Mouse (Mus musculus) lung, postnatal 0 days (tissue): ENCODE measurements around the gene Vmn2r22. TPM values are rescaled to one million over a fixed set of nuclear protein-coding genes. Genes with fewer than 3 reads are reported as not detected.
"Not testable (repeated sequence)": the region's sequence is repeated elsewhere in the genome, so short reads cannot be mapped to it uniquely, and the experiment has no call there.

Experiments used
- ATAC-seq: fragments of 200-750 bp; cut with Nextera tagmentation; 2 replicates; pipeline ENCODE4 v1.8.0; 2017; ENCODE audit warnings: moderate library complexity
- DNase-seq: peaks from one replicate; pipeline ENCODE4 v3.0.0-alpha.2; 2016; ENCODE audit warnings: low spot score
- H3K27ac ChIP-seq: fragments of 300-500 bp; sonication (generic); 2 replicates; pipeline ENCODE4 v1.5.1; 2014; ENCODE audit warnings: antibody characterized with exemption, mild to moderate bottlenecking, low read length, mixed read lengths
- H3K27me3 ChIP-seq: fragments of 300-500 bp; sonication (generic); replicated peaks from 2 replicates; pipeline ENCODE4 v1.6.1; 2014; ENCODE audit warnings: low read length, mixed read lengths; ENCODE audit not compliant: insufficient read depth
- H3K36me3 ChIP-seq: fragments of 300-500 bp; sonication (generic); 2 replicates; pipeline ENCODE4 v1.6.1; 2014; ENCODE audit warnings: low read length, mixed read lengths; ENCODE audit not compliant: insufficient read depth
- H3K4me1 ChIP-seq: fragments of 300-500 bp; sonication (generic); 2 replicates; pipeline ENCODE4 v1.6.1; 2014; ENCODE audit warnings: antibody characterized with exemption, low read depth, low read length, mixed read lengths; ENCODE audit not compliant: insufficient read depth
- H3K4me2 ChIP-seq: fragments of 300-500 bp; sonication (generic); replicated peaks from 2 replicates; pipeline ENCODE4 v1.6.1; 2014; ENCODE audit warnings: low read depth, mild to moderate bottlenecking, low read length, moderate library complexity, mixed read lengths
- H3K4me3 ChIP-seq: fragments of 300-500 bp; sonication (generic); 2 replicates; pipeline ENCODE4 v1.5.1; 2014; ENCODE audit warnings: low read depth, low read length
- H3K9ac ChIP-seq: fragments of 300-500 bp; sonication (generic); replicated peaks from 2 replicates; pipeline ENCODE4 v1.6.1; 2014; ENCODE audit warnings: low read depth, mild to moderate bottlenecking
- H3K9me3 ChIP-seq: fragments of 300-500 bp; sonication (generic); 2 replicates; pipeline ENCODE4 v1.6.1; 2016; ENCODE audit warnings: low read length, mixed read lengths
- CTCF ChIP-seq: IDR thresholded peaks from 2 replicates; pipeline ENCODE4 v1.5.1; 2016; ENCODE audit warnings: antibody characterized with exemption, mild to moderate bottlenecking
- EP300 ChIP-seq: IDR thresholded peaks from 2 replicates; pipeline ENCODE4 v1.6.1; 2016; ENCODE audit warnings: antibody characterized with exemption, mild to moderate bottlenecking, control low read depth
- whole genome bisulfite sequencing: fragments of 180-500 bp; shearing (Covaris S2); extraction: QIAGEN DNeasy Blood & Tissue Kit; methylation state at CpG from one replicate; pipeline ENCODE4 v1.1.7; 2014; 5-methylcytosine and 5-hydroxymethylcytosine counted together
- polyA plus RNA-seq: library from polyadenylated mRNA; unstranded; fragments of >200 nt; fragmentation: Nextera tagmentation; extraction: Ambion mirVana; gene quantifications from 2 replicates; pipeline ENCODE4 v1.2.1, GENCODE M21; 2015

The Vmn2r22 gene
- polyA plus RNA-seq, result not detected in 2 replicates

GRCm38 (mm10) chr6:123650625-123651024 lies at the start of gene Vmn2r22:
Gene Vmn2r22, minus strand, starts transcription at chr6:123650725.
- not testable (repeated sequence) for H3K27me3 ChIP-seq, H3K27ac ChIP-seq, H3K4me3 ChIP-seq, H3K4me2 ChIP-seq, H3K9ac ChIP-seq, H3K9me3 ChIP-seq, H3K4me1 ChIP-seq, DNase-seq, H3K36me3 ChIP-seq, ATAC-seq
- WGBS, result 49% methylated on average over 3 of the region's 3 CpGs

DNA sequence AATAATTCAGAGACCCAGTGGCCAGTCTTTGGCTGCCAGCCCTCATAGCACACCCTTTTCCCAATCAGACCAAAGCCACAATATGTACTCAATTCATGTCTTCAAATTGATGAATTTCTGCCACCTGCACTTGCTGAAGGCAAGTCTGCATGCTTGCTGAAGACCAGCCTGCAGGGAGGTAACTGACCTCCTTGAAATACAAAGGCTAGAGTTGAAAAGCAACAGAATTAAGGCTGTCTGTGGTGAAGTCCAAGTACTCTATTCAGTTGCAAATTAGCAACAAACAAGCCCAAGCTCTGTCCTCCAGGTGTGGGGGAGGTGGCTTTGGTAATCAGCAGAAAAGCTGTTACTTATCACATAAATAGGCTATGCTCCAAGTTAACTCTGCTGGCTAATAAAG lies 46.7 kb upstream of the Vmn2r22 start:
- H3K27me3 ChIP-seq, result no peaks in the 10 kb centered on the region
- no peak for TF ChIP-seq CTCF
- no peak for TF ChIP-seq EP300
- H3K27ac ChIP-seq, result no peak overlapping the region
- no peak overlapping the region for H3K9ac ChIP-seq
- no peaks in the 10 kb centered on the region for H3K4me1 ChIP-seq
- H3K4me2 ChIP-seq, result no peak overlapping the region
- no peaks in the 10 kb centered on the region for H3K9me3 ChIP-seq
- no peak for ATAC-seq
- H3K4me3 ChIP-seq, result no peak overlapping the region
- DNase-seq, result no peak
- H3K36me3 ChIP-seq, result no peaks in the 10 kb centered on the region

GRCm38 (mm10) chr6:123696639-123697038 lies 46.1 kb upstream of the Vmn2r22 start:
- H3K4me1 ChIP-seq, H3K27me3 ChIP-seq, H3K4me3 ChIP-seq, H3K27ac ChIP-seq, H3K9ac ChIP-seq, H3K9me3 ChIP-seq, H3K36me3 ChIP-seq, H3K4me2 ChIP-seq, DNase-seq, ATAC-seq: not testable (repeated sequence)
- WGBS, result 29% methylated on average over 1 of the region's 1 CpGs

- DNase-seq, result no peak
- H3K4me2 ChIP-seq, result no peak overlapping the region
- no peak for ATAC-seq
- H3K36me3 ChIP-seq, result no peaks in the 10 kb centered on the region
- no peak overlapping the region for H3K9ac ChIP-seq
- H3K27ac ChIP-seq, result no peak overlapping the region
- no peaks in the 10 kb centered on the region for H3K4me1 ChIP-seq
- no peaks in the 10 kb centered on the region for H3K9me3 ChIP-seq
- no peak for TF ChIP-seq CTCF
- TF ChIP-seq EP300, result no peak
- H3K4me3 ChIP-seq, result no peak overlapping the region
- no peaks in the 10 kb centered on the region for H3K27me3 ChIP-seq
- WGBS, result 39% methylated on average over 6 of the region's 6 CpGs
Observed at GRCm38 (mm10) chr6:123657040-123657439, 6.5 kb upstream of the Vmn2r22 start.

- H3K4me3 ChIP-seq, H3K9me3 ChIP-seq, H3K36me3 ChIP-seq, H3K4me2 ChIP-seq, H3K27me3 ChIP-seq, DNase-seq, H3K4me1 ChIP-seq, ATAC-seq, H3K9ac ChIP-seq, H3K27ac ChIP-seq: not testable (repeated sequence)
- 65% methylated on average over 4 of the region's 4 CpGs for WGBS
Observed at GRCm38 (mm10) chr6:123639394-123639793, 11.1 kb downstream of the Vmn2r22 start.

DNA sequence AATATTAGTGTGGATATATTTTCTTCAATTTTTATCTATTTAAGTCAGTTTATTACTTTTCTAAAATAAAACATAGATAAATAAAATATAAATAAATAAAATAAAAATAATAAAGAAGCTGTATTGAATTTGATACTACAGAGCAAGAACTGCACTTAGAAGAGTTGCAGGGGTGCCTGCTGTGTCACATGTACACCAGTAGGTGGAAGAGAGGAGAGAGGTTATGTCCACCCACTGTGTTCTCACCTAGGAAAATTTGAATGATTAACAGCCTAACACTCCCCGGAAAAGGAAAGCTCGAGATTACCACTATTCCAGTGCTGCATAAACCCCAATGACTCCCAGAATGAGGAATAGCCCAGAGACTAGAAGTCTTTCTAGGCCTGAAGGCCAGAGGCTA lies 26.7 kb downstream of the Vmn2r22 start:
- H3K9ac ChIP-seq, H3K4me1 ChIP-seq, H3K27ac ChIP-seq, H3K4me3 ChIP-seq, H3K9me3 ChIP-seq, H3K4me2 ChIP-seq, H3K36me3 ChIP-seq, ATAC-seq, DNase-seq, H3K27me3 ChIP-seq: not testable (repeated sequence)
- WGBS, result no CpG with 5 or more reads among the region's 2 CpGs

DNA sequence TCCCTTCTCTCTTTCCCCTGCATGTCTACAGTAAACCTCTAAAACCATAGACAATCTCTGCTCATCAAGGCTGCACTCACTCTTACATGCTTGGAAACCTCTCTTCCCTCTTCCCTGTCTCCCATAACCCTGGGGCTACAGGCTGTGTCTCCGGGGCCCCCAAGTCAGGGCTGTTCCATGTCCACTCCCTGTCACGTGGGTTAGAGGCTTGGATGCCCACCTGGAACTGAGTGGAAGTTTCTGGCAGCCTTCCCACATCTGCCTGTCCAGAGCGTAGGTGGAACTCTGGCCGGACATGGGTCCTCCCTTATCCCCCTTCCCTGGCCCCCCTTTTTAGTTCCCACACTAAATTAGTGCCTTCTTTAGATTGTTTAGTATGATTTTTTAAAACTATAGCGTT lies 62.2 kb downstream of the Vmn2r22 start:
- not testable (repeated sequence) for H3K9me3 ChIP-seq, H3K36me3 ChIP-seq, H3K4me2 ChIP-seq, DNase-seq, H3K9ac ChIP-seq, H3K27ac ChIP-seq, H3K27me3 ChIP-seq, H3K4me3 ChIP-seq, ATAC-seq, H3K4me1 ChIP-seq
- no CpG with 5 or more reads among the region's 5 CpGs for WGBS

- H3K27ac ChIP-seq, H3K4me3 ChIP-seq, DNase-seq, H3K4me2 ChIP-seq, ATAC-seq, H3K36me3 ChIP-seq, H3K4me1 ChIP-seq, H3K9me3 ChIP-seq, H3K27me3 ChIP-seq, H3K9ac ChIP-seq: not testable (repeated sequence)
- WGBS, result no CpG with 5 or more reads among the region's 2 CpGs
Observed at GRCm38 (mm10) chr6:123587796-123588328, 62.7 kb downstream of the Vmn2r22 start.

GRCm38 (mm10) chr6:123583988-123584387 lies 66.5 kb downstream of the Vmn2r22 start:
- not testable (repeated sequence) for H3K9me3 ChIP-seq, H3K4me2 ChIP-seq, H3K9ac ChIP-seq, H3K27me3 ChIP-seq, H3K27ac ChIP-seq, H3K4me3 ChIP-seq, H3K36me3 ChIP-seq, DNase-seq, ATAC-seq, H3K4me1 ChIP-seq
- WGBS, result no CpG with 5 or more reads among the region's 1 CpGs

DNA sequence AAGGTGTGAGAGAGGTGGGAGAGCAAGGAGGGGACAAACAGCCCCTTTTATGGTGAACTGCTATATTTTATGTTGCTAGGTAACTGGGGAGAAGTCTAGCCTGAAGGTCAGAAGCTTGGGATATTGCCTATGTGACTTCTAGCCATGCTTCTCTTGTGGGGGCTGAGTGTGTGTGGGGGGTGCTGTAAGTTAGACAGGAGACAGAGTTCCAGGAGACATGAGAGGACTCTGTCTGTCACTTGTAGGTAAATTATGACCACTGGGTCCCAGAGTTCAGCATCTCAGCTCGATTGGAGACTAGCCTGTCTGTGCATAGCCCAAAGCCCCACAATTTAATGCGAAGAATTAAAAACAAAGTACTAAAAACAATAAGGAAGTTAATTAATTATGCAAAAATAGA lies 75.8 kb downstream of the Vmn2r22 start:
- not testable (repeated sequence) for H3K4me3 ChIP-seq, DNase-seq, H3K4me1 ChIP-seq, ATAC-seq, H3K9ac ChIP-seq, H3K27ac ChIP-seq, H3K4me2 ChIP-seq, H3K9me3 ChIP-seq, H3K27me3 ChIP-seq, H3K36me3 ChIP-seq
- no CpG with 5 or more reads among the region's 2 CpGs for WGBS
